Mouse (Mus musculus): ENCODE results near the gene Nob1. TPM values are rescaled to one million over a fixed set of nuclear protein-coding genes. Genes with fewer than 3 reads are reported as not detected.

The Nob1 gene
- total and polyA plus RNA-seq, 2 experiments from 2014 or later: 26.1 to 35.6 TPM

GRCm38 (mm10) chr8:107466642-107467041 lies 41.8 kb upstream of the Nob1 start:
- no peak for TF ChIP-seq CTCF (IDR thresholded peaks at IDR 0.05; ENCODE audit: low read depth)
- no peak for TF ChIP-seq EP300 (IDR thresholded peaks at IDR 0.05; ENCODE audit: low read depth)
- no peaks in the 10 kb centered on the region for H3K4me1 ChIP-seq (ENCODE audit: control insufficient read depth, insufficient read depth)

GRCm38 (mm10) chr8:107465332-107465990 lies 40.6 kb upstream of the Nob1 start:
- Histone ChIP-seq H3K27me3 (ENCODE audit: control insufficient read depth, insufficient read depth, low read length) (no peaks in the 10 kb centered on the region), H3K36me3 (replicated peaks; ENCODE audit: control insufficient read depth, insufficient read depth, low read length) (peaks cover 26% of the 10 kb centered on the region), H3K4me3 (ENCODE audit: low read depth, low read length) (no peak overlapping the region), H3K9ac (replicated peaks; ENCODE audit: low read depth, low read length) (no peak overlapping the region), H3K4me1 (ENCODE audit: control insufficient read depth, insufficient read depth) (no peaks in the 10 kb centered on the region), H3K4me2 (ENCODE audit: low read depth, low read length) (no peak overlapping the region), H3K9me3 (replicated peaks; ENCODE audit: control insufficient read depth, low read length) (no peaks in the 10 kb centered on the region), H3K27ac (ENCODE audit: low read depth) (no peak overlapping the region)
- TF ChIP-seq EP300 (IDR thresholded peaks at IDR 0.05; ENCODE audit: low read depth): no peak
- TF ChIP-seq CTCF (IDR thresholded peaks at IDR 0.05; ENCODE audit: low read depth): no peak
- no peak for DNase-seq (ENCODE audit: low spot score)
- 64% methylated on average over 3 of the region's 3 CpGs for WGBS
- no peak for ATAC-seq (ENCODE audit: insufficient read depth, low read depth)

More at GRCm38 (mm10) chr8:107466642-107467041, 41.8 kb upstream of the Nob1 start:
- Histone ChIP-seq H3K9me3 (replicated peaks; ENCODE audit: control insufficient read depth, low read length) (no peaks in the 10 kb centered on the region), H3K9ac (replicated peaks; ENCODE audit: low read depth, low read length) (no peak overlapping the region), H3K27ac (ENCODE audit: low read depth) (no peak overlapping the region), H3K27me3 (ENCODE audit: control insufficient read depth, insufficient read depth, low read length) (no peaks in the 10 kb centered on the region), H3K4me3 (ENCODE audit: low read depth, low read length) (no peak overlapping the region), H3K4me2 (ENCODE audit: low read depth, low read length) (no peak overlapping the region), H3K36me3 (replicated peaks; ENCODE audit: control insufficient read depth, insufficient read depth, low read length) (peaks cover 17% of the 10 kb centered on the region)
- no peak for DNase-seq (ENCODE audit: low spot score)
- WGBS: 87% methylated on average over 5 of the region's 5 CpGs
- no peak for ATAC-seq (ENCODE audit: insufficient read depth, low read depth)

GRCm38 (mm10) chr8:107462423-107462822 lies 37.6 kb upstream of the Nob1 start:
- Histone ChIP-seq H3K4me3 (ENCODE audit: low read depth, low read length) (no peak overlapping the region), H3K36me3 (replicated peaks; ENCODE audit: control insufficient read depth, insufficient read depth, low read length) (peaks cover 47% of the 10 kb centered on the region), H3K27me3 (ENCODE audit: control insufficient read depth, insufficient read depth, low read length) (no peaks in the 10 kb centered on the region), H3K9me3 (replicated peaks; ENCODE audit: control insufficient read depth, low read length) (no peaks in the 10 kb centered on the region), H3K4me1 (ENCODE audit: control insufficient read depth, insufficient read depth) (no peaks in the 10 kb centered on the region), H3K4me2 (ENCODE audit: low read depth, low read length) (no peak overlapping the region), H3K9ac (replicated peaks; ENCODE audit: low read depth, low read length) (no peak overlapping the region), H3K27ac (ENCODE audit: low read depth) (no peak overlapping the region)
- TF ChIP-seq EP300 (IDR thresholded peaks at IDR 0.05; ENCODE audit: low read depth): no peak
- TF ChIP-seq CTCF (IDR thresholded peaks at IDR 0.05; ENCODE audit: low read depth): no peak
- WGBS: 88% methylated on average over 5 of the region's 5 CpGs
- DNase-seq (ENCODE audit: low spot score) (no peak), ATAC-seq (ENCODE audit: insufficient read depth, low read depth) (no peak)

GRCm38 (mm10) chr8:107458281-107458680 lies 33.4 kb upstream of the Nob1 start:
- Histone ChIP-seq H3K9me3 (replicated peaks; ENCODE audit: control insufficient read depth, low read length) (no peaks in the 10 kb centered on the region), H3K27me3 (ENCODE audit: control insufficient read depth, insufficient read depth, low read length) (no peaks in the 10 kb centered on the region), H3K4me1 (ENCODE audit: control insufficient read depth, insufficient read depth) (no peaks in the 10 kb centered on the region), H3K4me2 (ENCODE audit: low read depth, low read length) (no peak overlapping the region), H3K36me3 (replicated peaks; ENCODE audit: control insufficient read depth, insufficient read depth, low read length) (peaks cover 51% of the 10 kb centered on the region), H3K4me3 (ENCODE audit: low read depth, low read length) (no peak overlapping the region), H3K27ac (ENCODE audit: low read depth) (no peak overlapping the region), H3K9ac (replicated peaks; ENCODE audit: low read depth, low read length) (no peak overlapping the region)
- ATAC-seq (ENCODE audit: insufficient read depth, low read depth): no peak
- no peak for DNase-seq (ENCODE audit: low spot score)
- 87% methylated on average over 6 of the region's 6 CpGs for WGBS
- TF ChIP-seq CTCF (IDR thresholded peaks at IDR 0.05; ENCODE audit: low read depth) (no peak), EP300 (IDR thresholded peaks at IDR 0.05; ENCODE audit: low read depth) (no peak)

GRCm38 (mm10) chr8:107457725-107458124 lies 32.9 kb upstream of the Nob1 start:
- H3K9me3 ChIP-seq (replicated peaks; ENCODE audit: control insufficient read depth, low read length): no peaks in the 10 kb centered on the region
- no peak overlapping the region for H3K9ac ChIP-seq (replicated peaks; ENCODE audit: low read depth, low read length)
- no peaks in the 10 kb centered on the region for H3K4me1 ChIP-seq (ENCODE audit: control insufficient read depth, insufficient read depth)
- peaks cover 49% of the 10 kb centered on the region for H3K36me3 ChIP-seq (replicated peaks; ENCODE audit: control insufficient read depth, insufficient read depth, low read length)
- no peaks in the 10 kb centered on the region for H3K27me3 ChIP-seq (ENCODE audit: control insufficient read depth, insufficient read depth, low read length)
- H3K4me2 ChIP-seq (ENCODE audit: low read depth, low read length): no peak overlapping the region
- ATAC-seq (ENCODE audit: insufficient read depth, low read depth): 0 out of 2 replicates have a peak, but pooled peaks have one; percentile 11
- no peak for DNase-seq (ENCODE audit: low spot score)
- TF ChIP-seq CTCF (IDR thresholded peaks at IDR 0.05; ENCODE audit: low read depth): no peak
- no peak for TF ChIP-seq EP300 (IDR thresholded peaks at IDR 0.05; ENCODE audit: low read depth)
- WGBS: 52% methylated on average over 4 of the region's 4 CpGs
- no peak overlapping the region for H3K27ac ChIP-seq (ENCODE audit: low read depth)
- no peak overlapping the region for H3K4me3 ChIP-seq (ENCODE audit: low read depth, low read length)

GRCm38 (mm10) chr8:107455268-107455667 lies 30.4 kb upstream of the Nob1 start:
- Histone ChIP-seq H3K4me3 (ENCODE audit: low read depth, low read length) (no peak overlapping the region), H3K27me3 (ENCODE audit: control insufficient read depth, insufficient read depth, low read length) (no peaks in the 10 kb centered on the region), H3K4me2 (ENCODE audit: low read depth, low read length) (no peak overlapping the region), H3K9me3 (replicated peaks; ENCODE audit: control insufficient read depth, low read length) (no peaks in the 10 kb centered on the region), H3K36me3 (replicated peaks; ENCODE audit: control insufficient read depth, insufficient read depth, low read length) (peaks cover 35% of the 10 kb centered on the region), H3K4me1 (ENCODE audit: control insufficient read depth, insufficient read depth) (no peaks in the 10 kb centered on the region), H3K9ac (replicated peaks; ENCODE audit: low read depth, low read length) (no peak overlapping the region), H3K27ac (ENCODE audit: low read depth) (no peak overlapping the region)
- DNase-seq (ENCODE audit: low spot score) (peak; percentile 75), ATAC-seq (ENCODE audit: insufficient read depth, low read depth) (no peak)
- WGBS: 11% methylated on average over 3 of the region's 3 CpGs
- TF ChIP-seq CTCF (IDR thresholded peaks at IDR 0.05; ENCODE audit: low read depth): peak; percentile 95
- TF ChIP-seq EP300 (IDR thresholded peaks at IDR 0.05; ENCODE audit: low read depth): no peak
